Mouse (Mus musculus) midbrain, embryonic 15.5 days (tissue): ENCODE measurements at regions not wholly inside any gene's neighbourhood (a gene's known extent, or its start where the extent isn't known, plus 50 kb on each side); places are given as distances from the start of the nearest gene placed in this dataset.
"Not testable (repeated sequence)": the region's sequence is repeated elsewhere in the genome, so short reads cannot be mapped to it uniquely, and the experiment has no call there.

ENCODE experiments used
- ATAC-seq: fragments of 200-750 bp; cut with Nextera tagmentation; replicated peaks from 2 replicates; pipeline ENCODE4 v1.8.0; 2017; ENCODE audit warnings: moderate TSS enrichment
- H3K27ac ChIP-seq: fragments of 300-500 bp; sonication (generic); 2 replicates; pipeline ENCODE4 v1.5.1; 2015; ENCODE audit warnings: mild to moderate bottlenecking, inconsistent platforms
- H3K27me3 ChIP-seq: fragments of 300-500 bp; sonication (generic); replicated peaks from 2 replicates; pipeline ENCODE4 v1.6.1; 2015; ENCODE audit warnings: inconsistent platforms
- H3K36me3 ChIP-seq: fragments of 300-500 bp; sonication (generic); replicated peaks from 2 replicates; pipeline ENCODE4 v1.6.1; 2015; ENCODE audit warnings: inconsistent platforms
- H3K4me1 ChIP-seq: fragments of 300-500 bp; sonication (generic); 2 replicates; pipeline ENCODE4 v1.6.1; 2015; ENCODE audit warnings: inconsistent platforms
- H3K4me2 ChIP-seq: fragments of 300-500 bp; sonication (generic); 2 replicates; pipeline ENCODE4 v1.6.1; 2015; ENCODE audit warnings: inconsistent platforms, mild to moderate bottlenecking, moderate library complexity
- H3K4me3 ChIP-seq: fragments of 300-500 bp; sonication (generic); 2 replicates; pipeline ENCODE4 v1.5.1; 2015; ENCODE audit warnings: mild to moderate bottlenecking, inconsistent platforms
- H3K9ac ChIP-seq: fragments of 300-500 bp; sonication (generic); 2 replicates; pipeline ENCODE4 v1.6.1; 2015; ENCODE audit warnings: mild to moderate bottlenecking, inconsistent platforms
- H3K9me3 ChIP-seq: fragments of 300-500 bp; sonication (generic); 2 replicates; pipeline ENCODE4 v1.6.1; 2016; ENCODE audit warnings: inconsistent platforms
- WGBS: fragments of 180-500 bp; shearing (Covaris S2); methylation state at CpG from one replicate; pipeline ENCODE4 v1.1.7; 2015; ENCODE audit warnings: mixed read lengths; 5-methylcytosine and 5-hydroxymethylcytosine counted together

- Histone ChIP-seq H3K4me3 (no peak overlapping the region), H3K4me2 (no peak overlapping the region), H3K27me3 (no peaks in the 10 kb centered on the region), H3K9ac (no peak overlapping the region), H3K36me3 (no peaks in the 10 kb centered on the region), H3K27ac (no peak overlapping the region), H3K4me1 (no peaks in the 10 kb centered on the region), H3K9me3 (no peaks in the 10 kb centered on the region)
- WGBS: 49% methylated on average over 4 of the region's 4 CpGs
- ATAC-seq: 0 out of 2 replicates have a peak, but pooled peaks have one; percentile 48
These were observed 754.0 kb upstream of the Slc39a10 start for GRCm38 (mm10) chr1:47646681-47647080.

- Histone ChIP-seq H3K9me3 (no peaks in the 10 kb centered on the region), H3K36me3 (no peaks in the 10 kb centered on the region), H3K4me3 (no peak overlapping the region), H3K4me2 (no peak overlapping the region), H3K9ac (no peak overlapping the region), H3K27me3 (no peaks in the 10 kb centered on the region), H3K4me1 (no peaks in the 10 kb centered on the region; the same call in 1 of the 2 replicates), H3K27ac (no peak overlapping the region)
- no peak for ATAC-seq
- 75% methylated on average over 4 of the region's 4 CpGs for WGBS
These were observed 713.9 kb upstream of the Slc39a10 start for GRCm38 (mm10) chr1:47606597-47606996.

GRCm38 (mm10) chr1:47603989-47604360 is 711.3 kb upstream of the Slc39a10 start:
- Histone ChIP-seq H3K27ac (0 out of 2 replicates have a peak overlapping the region, but pooled peaks have one; percentile 27), H3K4me3 (no peak overlapping the region), H3K9me3 (no peaks in the 10 kb centered on the region), H3K27me3 (no peaks in the 10 kb centered on the region), H3K4me2 (no peak overlapping the region), H3K9ac (no peak overlapping the region), H3K4me1 (no peaks in the 10 kb centered on the region; the same call in 1 of the 2 replicates), H3K36me3 (no peaks in the 10 kb centered on the region)
- 55% methylated on average over 2 of the region's 2 CpGs for WGBS
- peak; percentile 63 for ATAC-seq

GRCm38 (mm10) chr1:47603294-47603988 is 710.8 kb upstream of the Slc39a10 start:
- no peak overlapping the region for H3K9ac ChIP-seq
- H3K4me3 ChIP-seq: no peak overlapping the region
- H3K4me2 ChIP-seq: no peak overlapping the region
- H3K27ac ChIP-seq: no peak overlapping the region
- peak; percentile 94 for ATAC-seq
- H3K4me1 ChIP-seq: no peaks in the 10 kb centered on the region; the same call in 1 of the 2 replicates
- H3K36me3 ChIP-seq: no peaks in the 10 kb centered on the region
- 24% methylated on average over 3 of the region's 3 CpGs for WGBS
- no peaks in the 10 kb centered on the region for H3K27me3 ChIP-seq
- H3K9me3 ChIP-seq: no peaks in the 10 kb centered on the region

GRCm38 (mm10) chr1:47593641-47594040 is 701.0 kb upstream of the Slc39a10 start:
- not testable (repeated sequence) for H3K4me2 ChIP-seq, ATAC-seq, H3K4me1 ChIP-seq, H3K9ac ChIP-seq, H3K27ac ChIP-seq, H3K27me3 ChIP-seq, H3K36me3 ChIP-seq, H3K4me3 ChIP-seq, H3K9me3 ChIP-seq
- 100% methylated on average over 1 of the region's 4 CpGs for WGBS

GRCm38 (mm10) chr1:47545606-47546005 is 653.0 kb upstream of the Slc39a10 start:
- Histone ChIP-seq H3K27ac (no peak overlapping the region), H3K4me2 (no peak overlapping the region), H3K9ac (no peak overlapping the region), H3K9me3 (no peaks in the 10 kb centered on the region), H3K27me3 (no peaks in the 10 kb centered on the region), H3K4me1 (no peaks in the 10 kb centered on the region), H3K4me3 (no peak overlapping the region), H3K36me3 (no peaks in the 10 kb centered on the region)
- no peak for ATAC-seq
- 44% methylated on average over 1 of the region's 1 CpGs for WGBS

- Histone ChIP-seq H3K27ac (no peak overlapping the region), H3K36me3 (no peaks in the 10 kb centered on the region), H3K27me3 (no peaks in the 10 kb centered on the region), H3K9ac (no peak overlapping the region), H3K4me2 (no peak overlapping the region), H3K9me3 (no peaks in the 10 kb centered on the region), H3K4me3 (no peak overlapping the region), H3K4me1 (no peaks in the 10 kb centered on the region)
- ATAC-seq: no peak
- 91% methylated on average over 5 of the region's 5 CpGs for WGBS
These were observed 618.8 kb upstream of the Slc39a10 start for GRCm38 (mm10) chr1:47511426-47511825.

GRCm38 (mm10) chr1:47507801-47508200 is 615.1 kb upstream of the Slc39a10 start:
- Histone ChIP-seq H3K9ac (no peak overlapping the region), H3K4me2 (no peak overlapping the region), H3K9me3 (no peaks in the 10 kb centered on the region), H3K27me3 (no peaks in the 10 kb centered on the region), H3K4me1 (no peaks in the 10 kb centered on the region), H3K27ac (no peak overlapping the region), H3K36me3 (no peaks in the 10 kb centered on the region), H3K4me3 (no peak overlapping the region)
- ATAC-seq: no peak

- 83% methylated on average over 7 of the region's 7 CpGs for WGBS
- H3K4me1 ChIP-seq: no peaks in the 10 kb centered on the region
- no peak for ATAC-seq
- H3K27ac ChIP-seq: no peak overlapping the region
- H3K36me3 ChIP-seq: no peaks in the 10 kb centered on the region
- no peaks in the 10 kb centered on the region for H3K27me3 ChIP-seq
- H3K9ac ChIP-seq: no peak overlapping the region
- H3K4me3 ChIP-seq: no peak overlapping the region
- H3K9me3 ChIP-seq: no peaks in the 10 kb centered on the region
- H3K4me2 ChIP-seq: no peak overlapping the region
These were observed 596.0 kb upstream of the Slc39a10 start for GRCm38 (mm10) chr1:47488581-47489204.

GRCm38 (mm10) chr1:47486087-47486486 is 593.4 kb upstream of the Slc39a10 start:
- Histone ChIP-seq H3K4me2 (no peak overlapping the region), H3K9me3 (no peaks in the 10 kb centered on the region), H3K4me1 (no peaks in the 10 kb centered on the region), H3K4me3 (no peak overlapping the region), H3K27me3 (no peaks in the 10 kb centered on the region), H3K9ac (no peak overlapping the region), H3K27ac (no peak overlapping the region), H3K36me3 (no peaks in the 10 kb centered on the region)
- ATAC-seq: no peak

GRCm38 (mm10) chr1:47479059-47479458 is 586.4 kb upstream of the Slc39a10 start:
- Histone ChIP-seq H3K9ac (no peak overlapping the region), H3K4me3 (no peak overlapping the region), H3K27me3 (no peaks in the 10 kb centered on the region), H3K4me1 (no peaks in the 10 kb centered on the region), H3K4me2 (no peak overlapping the region), H3K36me3 (no peaks in the 10 kb centered on the region), H3K27ac (no peak overlapping the region), H3K9me3 (no peaks in the 10 kb centered on the region)
- ATAC-seq: no peak
- 81% methylated on average over 1 of the region's 1 CpGs for WGBS

GRCm38 (mm10) chr1:47466573-47467253 is 574.1 kb upstream of the Slc39a10 start:
- WGBS: 80% methylated on average over 9 of the region's 9 CpGs
- H3K27me3 ChIP-seq: no peaks in the 10 kb centered on the region
- no peaks in the 10 kb centered on the region for H3K9me3 ChIP-seq
- no peak overlapping the region for H3K27ac ChIP-seq
- no peak; the same call in 1 of the 2 replicates for ATAC-seq
- no peak overlapping the region for H3K9ac ChIP-seq
- no peaks in the 10 kb centered on the region for H3K4me1 ChIP-seq
- H3K4me3 ChIP-seq: no peak overlapping the region
- H3K36me3 ChIP-seq: no peaks in the 10 kb centered on the region
- H3K4me2 ChIP-seq: no peak overlapping the region
